Comparison of ENCODE assay signal across 8 mouse cellular contexts in genomic region chr1:61310761-61311090, GRCm38 (mm10).
"Had no signal": no experiment of that assay in that cellular context is flagged by ENCODE, and none has a peak within 500 bp of the region (broad histone marks: within the 10 kb centered on the region; RNA-seq: fewer than 3 reads in every experiment).

No protein-coding gene starts in this region.

- DNase-seq: lung, adult 2 months; lung, postnatal 14 days; lung, postnatal 36 days; right cerebral cortex, postnatal 14 days; spleen, adult 18-20 months; thymus, adult 18-20 months; thymus, postnatal 14 days; thymus, postnatal 36 days had no signal
